Mouse (Mus musculus) cerebellum, postnatal 4 days (tissue): ENCODE results near the gene Cfap44.

Source experiments
- DNase-seq, 2 experiments: peaks; one replicate each; pipeline ENCODE4 v3.0.0; 2022; ENCODE audit warnings: low spot score in 2 of 2, mixed read lengths in 1 of 2

The Cfap44 gene

DNA sequence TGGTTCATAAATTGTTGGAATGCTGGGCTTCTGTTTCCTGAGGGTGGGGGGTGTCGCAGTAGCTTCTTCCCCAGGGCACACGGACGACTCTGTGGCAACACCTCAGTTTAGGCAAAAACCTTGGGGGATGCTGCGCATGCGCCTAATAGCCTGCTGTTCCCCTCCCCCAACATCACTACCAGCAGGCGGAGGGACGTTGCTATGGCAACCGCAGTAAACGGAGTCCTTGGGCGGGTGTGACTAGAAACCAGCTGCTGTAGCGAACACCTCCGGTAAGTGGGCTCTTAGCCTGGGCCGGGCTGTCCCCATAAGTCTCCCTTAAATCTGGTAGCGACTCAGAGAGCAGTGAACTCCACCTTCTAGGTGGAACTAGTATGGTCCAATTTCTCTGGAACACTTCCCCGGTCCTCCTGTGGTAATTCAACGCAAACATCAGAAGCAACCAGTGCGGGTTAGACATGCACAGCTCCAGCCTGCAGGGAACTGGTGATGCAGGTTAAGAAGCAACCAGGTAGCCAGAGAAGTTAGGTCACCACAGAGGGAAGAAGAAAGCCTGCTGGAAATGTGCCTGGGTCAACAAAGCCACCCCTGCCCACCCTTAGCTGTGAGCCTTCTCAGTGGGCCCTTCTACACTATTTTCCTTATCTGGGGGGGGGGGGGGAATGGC, at the start of gene Cfap44:
TSS of gene Cfap44 (plus strand) at position 220 of the 667 bp plus-strand sequence.
- DNase-seq: peak; percentile 59 to 83

DNA sequence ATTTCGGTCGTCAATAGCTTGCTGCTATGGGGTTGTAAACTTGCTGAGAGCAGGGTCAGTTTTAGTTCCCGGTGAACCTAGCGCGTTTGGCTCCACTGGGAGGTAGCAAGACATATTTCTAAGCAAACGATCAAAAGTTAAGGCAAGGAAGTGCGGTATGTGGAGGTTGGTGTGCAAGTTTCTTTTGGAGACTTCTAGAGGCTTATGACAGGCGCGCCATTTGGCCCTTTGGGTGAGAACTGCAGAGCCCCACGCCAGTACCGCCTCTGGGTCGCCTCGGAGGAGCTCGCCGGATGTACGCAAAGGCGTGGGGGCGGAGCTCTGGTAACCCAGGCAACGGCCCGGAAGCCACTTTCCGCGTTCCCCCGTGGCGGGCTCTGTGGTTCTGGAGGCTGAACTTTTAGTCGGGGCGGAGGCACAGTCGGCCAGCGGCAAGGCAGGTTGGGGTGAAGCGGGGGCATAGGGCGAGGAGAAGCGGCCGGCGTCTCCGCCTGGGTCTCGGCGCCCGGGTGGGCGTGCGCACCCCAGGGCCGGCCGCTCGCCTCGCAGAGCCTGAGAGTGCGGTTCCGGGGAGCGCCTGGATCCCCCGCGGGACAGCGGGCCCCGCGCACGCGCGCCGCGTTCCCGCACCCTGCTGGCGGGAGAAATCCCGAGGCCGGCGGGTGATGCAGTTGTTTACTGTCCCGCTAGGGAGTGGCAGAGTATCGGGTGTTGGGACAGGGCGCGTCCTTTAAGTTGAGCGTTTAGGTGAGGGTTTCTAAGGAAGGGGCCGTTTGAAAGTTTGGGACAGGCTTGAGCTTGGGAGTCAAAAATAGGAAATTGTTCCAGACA, 47.3 kb upstream of the Cfap44 start, which contains the start of gene Spice1:
TSS of gene Spice1 (plus strand) at position 51 of the 831 bp plus-strand sequence.
- DNase-seq: peak; percentile 82 to 92

DNA sequence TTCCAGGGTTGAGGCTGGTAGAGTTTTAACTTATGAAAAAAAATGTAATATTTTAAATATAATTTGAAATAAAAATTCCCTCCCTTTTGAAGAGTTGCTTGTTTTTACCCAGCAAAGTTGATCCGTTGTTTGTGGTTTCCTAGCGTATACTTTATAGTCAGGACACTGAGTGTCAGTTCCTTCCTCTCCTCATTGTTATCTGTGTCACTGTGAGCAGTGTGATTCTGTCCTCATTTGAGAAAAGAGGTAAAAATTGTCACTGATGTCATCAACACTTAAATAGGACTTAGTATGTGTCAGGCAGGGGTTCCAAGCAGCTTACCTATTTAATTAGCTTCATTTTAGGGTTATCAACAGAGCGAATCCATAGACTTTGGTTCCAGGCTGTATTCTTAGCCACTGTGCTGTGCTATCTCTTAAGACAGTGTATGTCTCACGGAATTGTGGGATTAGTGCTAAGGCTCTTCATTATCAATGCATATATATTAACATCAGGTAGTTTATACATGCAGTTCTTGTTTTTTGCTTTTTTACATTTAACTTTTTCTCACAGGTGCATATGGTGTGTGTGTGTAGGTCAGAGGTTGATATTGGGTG, 44.7 kb upstream of the Cfap44 start:
- no peak for DNase-seq

DNA sequence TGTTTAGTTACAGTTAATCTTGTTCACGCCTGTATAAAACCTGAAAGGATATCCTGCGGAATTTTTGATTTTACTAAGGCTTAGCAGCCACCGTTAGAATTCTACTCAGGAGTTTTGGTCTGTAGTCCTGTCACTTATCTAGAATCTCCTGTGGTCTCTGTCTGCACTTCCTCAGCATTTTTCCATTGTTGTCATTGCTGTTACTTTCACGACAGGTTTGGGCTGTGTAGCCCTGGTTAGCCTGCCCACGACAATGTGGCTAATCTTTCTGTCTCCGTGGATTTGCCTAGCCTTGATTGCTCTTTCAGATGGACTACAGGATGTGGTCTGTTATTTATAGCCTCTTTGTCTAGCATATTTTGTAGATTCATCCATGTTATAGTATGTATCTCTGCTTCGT, 38.3 kb upstream of the Cfap44 start:
- no peak for DNase-seq

DNA sequence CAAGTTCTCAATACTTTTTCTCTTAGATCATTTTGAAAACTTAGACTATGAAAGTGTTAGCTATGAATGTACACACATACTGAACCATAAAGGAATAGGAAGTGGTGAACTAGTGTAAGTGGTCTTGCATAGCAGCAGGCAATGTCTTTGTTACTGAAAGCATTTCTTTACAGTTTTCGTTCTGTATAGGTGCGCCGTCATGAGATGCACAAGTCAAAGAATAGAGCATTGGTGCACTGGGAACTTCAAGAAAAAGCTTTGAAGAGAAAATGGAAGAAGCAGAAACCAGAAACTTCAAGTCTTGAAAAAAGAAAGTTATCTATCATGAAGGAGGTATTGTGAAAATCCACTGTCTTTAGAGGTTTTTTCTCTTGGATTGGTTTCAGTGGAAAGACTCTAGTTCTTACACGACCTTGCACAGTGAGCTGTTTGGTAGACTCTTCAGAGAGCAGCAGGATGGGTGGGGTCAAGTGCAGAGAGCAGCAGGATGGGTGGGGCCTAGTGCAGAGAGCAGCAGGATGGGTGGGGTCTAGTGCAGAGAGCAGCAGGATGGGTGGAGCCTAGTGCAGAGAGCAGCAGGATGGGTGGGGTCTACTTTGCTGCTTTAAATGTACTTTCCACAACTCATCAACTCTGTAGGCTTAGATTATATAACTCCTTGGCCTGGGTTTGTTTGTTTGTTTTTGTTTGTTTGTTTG, 36.9 kb upstream of the Cfap44 start:
- DNase-seq: no peak

DNA sequence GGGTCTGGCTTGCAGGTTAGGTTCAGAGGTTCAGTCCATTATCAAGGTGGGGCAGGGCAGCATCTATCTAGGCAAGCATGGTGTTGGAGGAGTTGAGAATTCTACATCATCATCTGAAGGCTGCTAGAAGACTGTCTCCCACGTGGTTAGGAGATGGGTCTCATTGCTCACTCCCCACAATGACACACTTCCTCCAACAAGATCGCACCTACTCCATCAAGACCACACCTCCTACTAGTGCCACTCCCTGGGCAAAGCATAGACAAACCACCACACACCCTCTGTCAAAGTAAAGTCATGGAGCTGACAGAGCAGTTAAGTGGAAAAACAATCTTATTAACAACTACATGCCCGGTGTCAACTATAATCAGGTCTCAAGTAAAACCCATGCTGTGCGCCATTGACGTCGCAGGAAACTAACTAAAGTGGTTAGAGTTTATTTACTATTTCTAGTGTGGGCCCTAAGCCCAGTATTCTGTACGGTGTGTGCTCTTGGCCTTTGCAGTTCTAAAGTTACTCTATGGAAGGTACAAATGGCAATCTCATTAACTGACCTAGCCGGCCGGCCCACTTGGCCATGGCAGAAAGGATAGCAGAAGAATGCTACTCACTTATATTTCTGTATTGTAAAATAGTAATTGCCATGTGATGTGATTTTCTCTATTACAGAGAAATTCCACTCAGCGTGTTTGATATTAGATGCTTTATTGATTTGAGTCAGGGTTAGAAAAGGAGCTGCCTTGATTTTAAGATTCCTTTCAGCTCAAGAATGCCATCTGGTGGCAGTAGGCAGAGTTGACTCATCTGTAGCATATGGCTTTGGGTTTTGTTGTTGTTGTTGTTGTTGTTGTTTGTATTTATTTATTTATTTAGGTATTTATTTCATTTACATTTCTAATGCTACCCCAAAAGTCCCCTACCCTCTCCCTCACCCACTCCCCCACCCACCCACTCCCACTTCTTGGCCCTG, 32.4 kb upstream of the Cfap44 start:
- DNase-seq: peak in 1 of 2 experiments; percentile 18

DNA sequence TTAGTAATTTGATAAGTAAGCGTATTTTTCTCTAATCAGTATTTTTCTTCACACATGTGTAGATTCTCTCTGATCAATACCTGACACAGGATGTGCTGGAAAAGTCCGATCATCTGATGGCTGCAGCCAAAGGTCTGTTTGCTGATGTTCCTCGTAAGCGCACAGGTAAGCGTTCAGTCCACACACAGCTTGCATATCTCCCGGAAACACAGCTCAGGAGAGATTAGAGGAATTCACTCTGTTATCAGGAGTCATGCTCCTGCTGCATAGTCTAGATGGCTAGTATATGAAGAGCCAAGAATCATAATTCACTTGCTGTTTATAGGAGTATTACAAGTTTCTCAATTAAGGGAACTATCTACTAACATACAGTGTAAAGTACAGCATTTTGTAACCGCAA, 29.1 kb upstream of the Cfap44 start:
- DNase-seq: no peak

DNA sequence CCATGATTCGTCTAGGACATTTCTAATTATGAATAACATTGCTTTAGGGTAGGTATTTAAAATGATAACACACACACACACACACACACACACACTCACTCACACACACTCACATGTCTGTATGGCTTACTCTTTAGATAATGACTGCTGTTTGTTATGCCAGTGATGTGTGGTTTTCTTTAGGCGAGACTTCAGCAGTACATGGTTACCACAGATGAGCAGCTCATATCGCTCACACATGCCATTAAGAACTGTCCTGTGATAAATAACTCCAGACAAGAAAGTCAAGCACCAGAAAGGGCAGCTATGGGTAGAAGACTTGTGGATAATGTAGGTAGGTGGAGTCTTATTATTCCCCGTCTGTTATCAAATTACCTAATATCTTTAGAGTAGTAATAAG, 19.1 kb upstream of the Cfap44 start:
- DNase-seq: no peak

DNA sequence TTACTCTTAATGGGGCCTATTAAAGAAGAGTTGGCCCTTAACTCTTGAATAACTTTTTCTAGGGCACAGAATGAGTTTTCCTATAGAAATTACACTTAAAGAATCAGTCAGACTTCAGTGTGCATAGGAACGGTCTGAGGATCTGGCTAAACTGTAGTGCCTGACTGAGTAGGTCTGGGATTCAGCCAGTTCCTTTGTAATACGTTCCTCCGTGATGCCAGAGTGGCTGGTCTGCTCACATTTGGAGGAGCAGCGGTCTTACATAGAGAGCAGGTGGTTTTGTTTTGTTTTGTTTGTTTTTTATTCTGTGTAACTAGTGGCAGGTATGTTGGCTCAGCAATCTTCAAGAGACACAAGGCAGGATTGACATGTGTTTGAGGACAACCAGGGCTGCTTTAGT, 14.6 kb upstream of the Cfap44 start:
- DNase-seq: no peak

DNA sequence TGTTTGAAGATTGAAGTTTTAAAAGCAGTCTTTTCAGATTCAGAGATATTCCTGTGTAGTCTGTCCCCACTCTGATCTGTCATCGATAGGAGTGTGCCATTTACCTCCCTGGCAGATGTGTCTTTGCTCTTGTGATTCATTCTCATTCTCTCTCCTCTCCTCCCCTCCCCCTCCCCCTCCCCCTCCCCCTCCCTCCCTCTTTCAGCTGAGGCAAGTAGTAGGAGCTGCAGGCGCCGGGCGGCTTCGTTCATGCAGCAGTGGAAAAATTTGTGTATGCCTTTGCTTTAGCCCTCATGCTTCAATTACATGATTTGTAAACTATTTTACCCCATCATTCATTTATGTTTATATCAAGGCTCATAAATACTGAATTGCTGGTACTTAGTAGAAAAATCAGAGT, 13.0 kb upstream of the Cfap44 start:
- no peak for DNase-seq

DNA sequence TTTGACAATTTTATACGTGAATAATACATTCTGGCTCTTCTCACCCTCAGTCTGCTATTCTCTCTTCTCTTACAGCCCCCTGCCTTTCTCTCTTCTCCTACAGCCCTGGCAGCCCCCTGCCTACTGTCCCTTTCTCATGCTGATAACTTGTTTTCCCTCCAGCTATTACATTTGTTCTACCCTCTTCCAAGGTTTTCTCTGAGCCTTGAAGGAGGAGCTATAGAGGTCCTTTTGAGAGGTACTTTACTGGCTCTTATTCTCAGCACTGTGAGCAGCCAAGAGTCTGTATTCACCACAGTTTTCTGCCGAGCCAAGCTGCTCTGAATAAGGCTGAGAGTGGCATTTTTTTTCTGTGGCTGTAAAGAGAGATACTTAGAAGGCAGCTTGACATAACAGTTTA, 11.0 kb upstream of the Cfap44 start:
- no peak for DNase-seq

DNA sequence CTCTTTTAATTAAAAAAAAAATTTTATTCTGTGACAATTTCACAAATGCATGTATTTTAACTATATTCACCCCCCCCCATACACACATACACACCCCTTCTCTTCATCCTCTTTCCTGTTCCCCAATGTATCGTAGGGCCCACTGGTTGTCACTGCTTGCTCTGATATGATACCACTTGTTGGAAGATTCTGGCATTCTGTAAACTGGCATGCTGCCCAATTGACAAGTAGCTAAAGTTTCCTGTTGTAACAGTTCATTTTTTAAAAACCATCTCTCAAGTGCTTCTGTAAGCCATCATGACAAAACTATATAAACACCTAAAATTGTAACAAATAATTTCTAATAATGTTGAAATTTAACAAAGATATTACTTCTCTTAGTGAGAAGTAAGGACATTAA, 10.3 kb upstream of the Cfap44 start:
- DNase-seq: no peak

DNA sequence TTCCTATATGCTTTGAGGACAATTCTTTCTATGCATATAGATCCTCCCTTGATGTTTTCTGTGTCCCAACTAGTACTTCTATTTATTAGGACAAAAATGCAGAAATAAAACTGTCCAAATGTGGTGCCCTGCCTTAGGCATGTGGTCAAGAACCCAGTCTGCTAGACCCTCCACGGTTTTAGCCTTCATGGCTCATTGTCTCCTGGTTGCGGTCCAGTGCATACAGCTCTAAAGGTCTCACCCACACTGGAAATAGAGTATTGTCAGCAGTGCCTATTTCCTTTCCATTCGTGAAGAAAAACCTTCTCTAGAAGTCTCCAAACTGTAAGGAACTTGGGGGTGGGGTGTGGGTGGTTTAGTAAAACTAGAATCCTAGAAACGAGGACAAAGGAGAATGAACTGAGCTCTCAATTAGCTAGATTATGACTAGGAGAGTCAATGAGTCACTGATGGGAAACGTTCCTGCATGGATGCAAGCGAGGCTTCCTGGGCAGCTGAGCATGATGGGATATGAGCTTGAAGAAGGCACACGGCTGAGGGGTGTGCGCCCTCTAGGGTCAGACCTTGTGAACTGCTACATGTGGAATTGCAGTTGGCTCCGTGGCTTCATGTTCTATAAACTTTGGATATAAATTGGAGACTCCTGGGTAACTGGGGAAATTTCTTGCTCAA, 2.6 kb upstream of the Cfap44 start:
- peak in 1 of 2 experiments; percentile 48 for DNase-seq

DNA sequence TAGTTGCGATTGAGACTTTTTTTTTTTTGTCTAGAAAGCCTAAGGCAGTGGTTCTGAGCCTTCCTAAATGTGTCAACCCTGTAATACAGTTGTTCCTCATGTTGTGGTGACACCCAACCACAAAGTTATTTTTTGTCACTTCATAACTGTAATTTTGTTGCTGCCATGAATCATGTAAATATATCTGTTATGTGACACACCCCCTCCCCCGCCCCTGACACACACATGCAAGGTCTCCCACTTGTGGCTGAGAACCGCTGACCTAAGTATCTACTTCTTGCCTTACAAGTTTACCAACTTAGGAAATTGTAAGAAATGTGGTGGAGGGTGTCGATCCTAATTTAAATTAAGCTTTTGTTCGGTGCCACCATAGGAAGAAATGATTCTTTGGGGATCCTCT, 10.3 kb downstream of the Cfap44 start:
- no peak for DNase-seq

DNA sequence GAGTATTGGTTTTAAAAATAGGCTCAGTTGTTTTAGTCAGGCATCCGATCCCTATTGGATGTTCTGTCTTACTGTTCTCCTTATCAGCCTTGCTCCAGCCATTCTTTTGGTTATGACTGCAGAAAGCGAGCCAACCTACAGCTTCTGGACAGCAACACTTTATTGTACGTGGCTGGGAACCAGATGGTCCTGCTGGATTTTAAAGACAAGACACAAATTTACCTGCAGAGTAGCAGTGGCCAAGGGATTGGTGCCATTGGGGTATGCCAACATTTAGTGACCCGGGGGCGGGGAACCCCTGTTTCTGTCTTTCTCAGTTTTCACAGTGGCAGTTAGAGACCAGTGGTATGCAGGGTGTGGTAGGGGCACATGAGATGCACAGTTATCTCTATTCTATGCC, 12.6 kb downstream of the Cfap44 start:
- no peak for DNase-seq

DNA sequence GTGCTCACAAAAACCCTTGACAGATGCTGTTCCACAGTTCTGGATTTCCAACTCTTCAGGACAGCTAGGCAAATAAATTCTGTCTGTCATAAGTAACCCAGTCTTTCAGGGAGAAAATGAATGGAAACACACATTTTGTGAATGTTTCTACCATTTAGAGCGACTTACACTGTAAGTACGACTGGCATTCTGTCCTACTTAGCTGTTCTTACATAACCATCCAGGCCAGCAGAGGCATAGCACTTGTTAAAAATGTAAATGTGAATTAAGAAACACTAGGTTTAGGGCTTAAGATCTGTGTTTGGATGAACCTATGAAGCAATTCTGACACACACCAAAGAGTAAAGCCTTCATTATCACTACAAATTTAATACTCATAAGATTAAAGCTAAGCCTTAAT, 13.7 kb downstream of the Cfap44 start:
- DNase-seq: no peak

DNA sequence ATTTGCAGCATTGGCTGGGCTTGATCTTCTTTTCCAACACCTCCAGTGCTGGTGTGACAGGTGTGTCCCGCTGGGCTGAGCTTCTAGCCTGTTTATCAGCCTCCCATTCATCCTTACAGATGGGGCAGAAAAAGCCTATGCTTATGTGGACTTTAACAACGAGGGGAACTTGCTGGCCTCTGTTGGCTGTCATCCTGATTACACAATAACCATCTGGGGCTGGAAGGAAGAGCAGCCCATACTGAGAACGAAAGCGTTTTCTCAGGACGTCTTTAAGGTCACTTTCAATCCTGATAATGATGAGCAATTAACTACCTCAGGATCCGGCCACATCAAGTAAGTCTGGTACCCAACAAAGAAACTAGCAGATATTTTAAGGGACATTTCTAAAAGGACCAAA, 15.6 kb downstream of the Cfap44 start:
- no peak for DNase-seq

DNA sequence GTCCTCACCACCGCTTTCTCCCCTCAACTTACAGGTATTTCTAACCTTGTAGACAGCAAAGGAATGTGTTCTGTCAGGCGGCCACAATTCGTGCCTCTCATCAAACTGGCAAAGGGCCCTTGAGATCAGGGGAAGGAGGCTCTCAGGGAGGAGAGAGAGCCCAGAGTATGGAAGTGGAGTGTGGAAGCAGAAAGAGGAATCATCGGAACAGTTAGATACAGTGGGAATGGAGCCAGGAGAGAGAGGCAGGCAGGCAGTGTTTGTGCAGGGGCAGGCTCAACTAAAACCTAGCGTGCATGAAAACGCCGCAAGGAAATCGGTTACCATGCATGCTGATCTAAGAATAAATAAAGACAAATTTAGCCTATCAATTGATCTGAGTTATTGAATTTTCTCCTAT, 23.0 kb downstream of the Cfap44 start:
- no peak for DNase-seq

DNA sequence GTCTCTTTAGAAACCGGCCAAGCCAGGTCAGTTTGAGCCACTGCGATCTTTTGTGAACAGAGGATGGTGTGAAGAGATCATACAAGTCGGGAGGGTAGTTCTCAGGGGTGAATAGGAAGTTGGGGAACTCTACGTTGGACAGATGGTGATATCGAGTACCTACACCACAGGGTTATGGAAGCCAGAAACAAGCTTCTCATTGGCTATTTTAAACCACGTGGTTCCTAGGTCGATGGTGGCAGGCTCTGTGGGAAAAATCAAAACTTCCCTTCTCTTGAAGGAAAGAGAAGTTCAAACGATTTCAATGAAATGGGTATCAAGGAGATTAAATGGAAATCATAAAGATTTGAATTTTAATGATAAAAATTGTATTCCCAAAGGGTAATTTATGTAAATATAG, 27.1 kb downstream of the Cfap44 start:
- DNase-seq: no peak

DNA sequence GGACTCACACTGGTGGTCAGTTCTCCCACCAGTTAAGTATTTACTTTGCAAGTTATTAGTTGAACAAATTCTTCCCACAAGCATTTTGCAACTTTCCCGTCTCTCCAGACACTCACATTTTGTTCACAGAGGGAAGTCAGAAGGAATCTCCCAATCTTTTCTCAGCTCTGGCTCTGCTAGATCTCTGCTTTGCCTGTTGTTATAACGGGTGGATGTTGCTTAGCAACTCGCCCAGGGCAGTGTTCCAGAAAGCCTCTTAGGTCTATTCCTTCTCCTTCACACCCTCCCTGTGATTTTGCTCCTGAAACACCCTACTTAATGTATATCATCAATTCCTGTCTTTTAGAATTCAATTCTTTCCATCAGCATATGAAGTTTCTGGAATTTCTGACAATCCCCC, 28.9 kb downstream of the Cfap44 start:
- DNase-seq: no peak

DNA sequence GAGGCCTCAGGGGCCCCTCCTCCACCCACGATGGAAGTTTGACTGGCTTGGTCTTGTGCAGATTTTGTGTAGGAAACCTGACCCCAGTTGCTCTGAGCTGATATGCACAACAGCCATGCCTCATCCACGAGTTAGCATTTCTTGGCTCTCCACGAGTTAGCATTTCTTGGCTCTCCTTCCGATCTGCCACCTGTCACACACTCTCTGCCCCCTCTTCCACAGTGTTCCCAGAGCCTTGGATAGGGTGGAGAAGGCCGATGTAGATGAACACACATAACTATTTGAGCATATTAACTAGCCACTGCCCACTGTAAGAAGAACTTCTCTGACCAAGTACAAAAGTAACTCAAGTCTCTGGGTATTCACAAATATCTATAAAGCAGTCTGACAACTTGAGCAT, 33.9 kb downstream of the Cfap44 start:
- DNase-seq: no peak
